ENCODE assay signal across 7 mouse cellular contexts in the genomic region with DNA sequence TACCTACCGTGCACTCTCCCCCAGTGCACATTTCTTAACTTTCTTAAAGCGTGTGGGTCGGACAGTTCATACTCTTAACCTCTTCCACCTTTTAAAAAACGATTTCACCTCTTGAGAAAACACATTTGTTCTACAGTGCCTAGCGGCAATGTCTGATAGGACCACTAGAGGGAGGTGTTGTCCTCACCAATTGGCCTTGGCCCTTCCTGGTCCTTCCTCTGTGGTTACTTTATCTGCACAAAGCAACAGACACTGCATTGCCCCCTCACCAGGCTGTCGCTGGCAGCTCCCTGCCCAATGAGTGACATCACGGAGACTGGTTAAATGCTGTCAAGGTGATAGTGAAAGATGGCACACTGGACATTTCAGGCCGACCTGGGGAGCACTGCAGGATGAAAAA. TPM values are rescaled to one million over a fixed set of nuclear protein-coding genes. Genes with fewer than 3 reads are reported as not detected.
DNase-seq lines count a peak whose midpoint lies in the region; ATAC-seq and TF ChIP-seq lines count a peak whose summit lies in the region.

No protein-coding gene starts in this region.

- H3K27me3 ChIP-seq in Patski, result no peaks in the 10 kb centered on the region
- no peaks in the 10 kb centered on the region for H3K27me3 ChIP-seq in forebrain, embryonic 15.5 days
- no peaks in the 10 kb centered on the region for H3K27me3 ChIP-seq in hindbrain, postnatal 0 days (ENCODE audit: insufficient read depth, low read length)

- no peaks in the 10 kb centered on the region for H3K9me3 ChIP-seq in forebrain, embryonic 15.5 days
- H3K9me3 ChIP-seq in hindbrain, postnatal 0 days (ENCODE audit: low read length), result no peaks in the 10 kb centered on the region

- no peaks in the 10 kb centered on the region for H3K4me1 ChIP-seq in forebrain, embryonic 15.5 days
- H3K4me1 ChIP-seq in hindbrain, postnatal 0 days (ENCODE audit: insufficient read depth, low read length), result peaks cover 6% of the 10 kb centered on the region; the same call in 1 of the 2 replicates

- peak; percentile 85 for TF ChIP-seq CTCF in Patski (IDR thresholded peaks at IDR 0.05)
- TF ChIP-seq CTCF in hindbrain, postnatal 0 days (IDR thresholded peaks at IDR 0.05; ENCODE audit: low read depth), result peak; percentile 97
- peak; percentile 95 for TF ChIP-seq CTCF in left cerebral cortex, adult 2 months (IDR thresholded peaks at IDR 0.05)

- in situ Hi-C loops in Patski (cut with MboI; ENCODE audit: low pct_unique_long_range_greater_than_20kb), result loop anchor here (5.0 to 25.0 kb wide), 2 partner anchors 329 to 819 kb away; a partner anchor contains a TSS

- ATAC-seq in Patski, result peak; percentile 44
- peak; percentile 65 for ATAC-seq in forebrain, embryonic 15.5 days (replicated peaks)
- ATAC-seq in hindbrain, postnatal 0 days, result peak; percentile 74; the same call in 1 of the 2 replicates

- CTCF ChIA-PET in Patski (lab: Charles Lee), result interaction anchor here (1.1 kb wide), 1 partner anchor 362 kb away, joined by 3 read pairs; no protein-coding TSS in a partner anchor

- H3K4me3 ChIP-seq in forebrain, embryonic 15.5 days, result no peak overlapping the region
- no peak overlapping the region for H3K4me3 ChIP-seq in hindbrain, postnatal 0 days (ENCODE audit: low read length)
- H3K4me3 ChIP-seq in left cerebral cortex, adult 2 months, result no peak overlapping the region

- DNase-seq in Patski (ENCODE audit: low read depth, low spot score), result no peak
- peak; percentile 14 for DNase-seq in c-Kit-positive CD71-positive TER-119-positive erythroid progenitor cells, embryonic 14.5 days (ENCODE audit: low spot score)
- peak; percentile 88 for DNase-seq in hindbrain, postnatal 0 days (ENCODE audit: low spot score)
- DNase-seq in left cerebral cortex, adult 2 months (ENCODE audit: extremely low spot score in 1 of 2, low spot score in 2 of 2), result peak; percentile 65 to 76
- DNase-seq in mesoderm, embryonic 11.5 days (ENCODE audit: low read depth, low spot score), result peak; percentile 78
- DNase-seq in right cerebral cortex, postnatal 36 days (ENCODE audit: low spot score in 2 of 2), result peak; percentile 30 to 44

- WGBS in forebrain, embryonic 15.5 days, result 18% methylated on average over 8 of the region's 8 CpGs
- WGBS in hindbrain, postnatal 0 days, result 20% methylated on average over 8 of the region's 8 CpGs

- no peaks in the 10 kb centered on the region for H3K36me3 ChIP-seq in forebrain, embryonic 15.5 days
- H3K36me3 ChIP-seq in hindbrain, postnatal 0 days (ENCODE audit: insufficient read depth, low read length), result no peaks in the 10 kb centered on the region

- no peak overlapping the region for H3K4me2 ChIP-seq in forebrain, embryonic 15.5 days (replicated peaks)
- H3K4me2 ChIP-seq in hindbrain, postnatal 0 days (ENCODE audit: low read depth, low read length), result no peak overlapping the region

- intact Hi-C loops in left cerebral cortex, adult 2 months (cut with DNase I), result loop anchor here (1.0 to 5.0 kb wide), 3 partner anchors 330 to 449 kb away; no protein-coding TSS in a partner anchor

- no peak overlapping the region for H3K9ac ChIP-seq in forebrain, embryonic 15.5 days (replicated peaks)
- no peak overlapping the region for H3K9ac ChIP-seq in hindbrain, postnatal 0 days (replicated peaks; ENCODE audit: low read length)

- POLR2A ChIA-PET in Patski (lab: Charles Lee), result no interaction called here

- H3K27ac ChIP-seq in forebrain, embryonic 15.5 days (replicated peaks), result no peak overlapping the region
- H3K27ac ChIP-seq in hindbrain, postnatal 0 days, result no peak overlapping the region
- no peak overlapping the region for H3K27ac ChIP-seq in left cerebral cortex, adult 2 months

RNA-seq across cellular contexts. Expression of a gene that starts 40.3 kb away (rescaled TPM):
- polyA plus RNA-seq in Patski (2021), result 2.7 TPM
- 4.0 and 5.4 TPM in 2 replicates for polyA plus RNA-seq in forebrain, embryonic 15.5 days (2015; fragmentation: Nextera tagmentation; extraction: Ambion mirVana)
- 12.0 and 13.9 TPM in 2 replicates for total RNA-seq in hindbrain, postnatal 0 days (2014; rRNA removed)
- 2.0 and 3.0 TPM in 2 replicates for polyA plus RNA-seq in hindbrain, postnatal 0 days (2015; fragmentation: Nextera tagmentation; extraction: Ambion mirVana)
- total RNA-seq in left cerebral cortex, adult 2 months (2021), result 1 to 10 TPM; 3.4 TPM
